Mouse (Mus musculus): ENCODE results near the gene Msx3. TPM values are rescaled to one million over a fixed set of nuclear protein-coding genes. Genes with fewer than 3 reads are reported as not detected.

The Msx3 gene
- polyA plus RNA-seq, 1 experiment = 4.0 TPM

DNA sequence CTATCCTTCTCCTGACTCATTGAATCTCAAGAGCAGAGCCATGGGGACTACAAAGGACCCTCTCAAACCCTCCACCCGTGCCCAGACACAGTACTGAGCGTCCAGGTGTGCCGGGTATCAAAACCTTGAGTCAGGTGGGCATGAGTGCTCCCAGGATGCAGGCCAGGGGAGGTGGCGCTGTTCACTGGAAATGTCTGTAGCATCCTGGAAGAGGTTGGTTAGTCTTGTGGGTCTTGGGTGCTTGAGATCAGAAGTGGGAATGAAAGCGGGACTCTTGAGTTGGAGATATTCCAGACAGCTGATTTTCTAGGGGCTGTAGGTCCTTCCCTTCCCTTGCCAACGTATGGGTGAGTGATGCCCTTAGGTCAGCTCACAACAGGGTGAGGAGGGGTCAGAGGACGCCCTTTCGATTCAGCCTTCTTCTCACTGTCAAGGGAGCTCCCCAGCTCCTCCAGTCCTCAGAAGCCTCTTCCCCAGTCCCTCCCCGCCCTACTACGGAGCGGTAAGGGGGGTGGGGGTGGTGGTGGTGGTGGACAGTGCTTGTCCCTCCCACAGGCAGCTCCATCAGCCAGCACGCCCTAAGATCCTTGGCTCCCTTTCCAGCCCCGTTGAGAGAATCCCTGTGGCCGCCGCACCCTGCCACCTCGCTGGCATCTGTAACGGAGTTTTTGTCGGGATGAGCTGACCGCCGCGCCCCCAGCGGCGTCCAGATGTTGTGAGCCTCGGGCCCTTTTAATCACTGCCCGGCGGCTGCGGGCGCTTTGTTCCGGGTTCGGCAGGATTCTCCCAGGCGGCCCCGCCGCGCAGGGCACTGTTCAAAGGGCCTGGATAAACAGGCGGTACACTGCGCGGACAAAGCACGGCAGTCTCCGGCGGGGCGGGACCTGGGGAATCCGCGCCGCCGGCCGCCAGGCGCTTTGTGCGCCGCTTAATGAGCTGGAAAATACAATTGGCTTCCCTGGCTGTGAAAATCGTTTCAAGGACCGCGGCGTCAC lies 8.8 kb upstream of the Msx3 start:
- peak; percentile 92 for DNase-seq (ENCODE audit: low read depth)
- TF ChIP-seq CTCF (IDR thresholded peaks at IDR 0.05; ENCODE audit: borderline replicate concordance, extremely low read depth, insufficient read depth, insufficient read length) (no peak), POLR2A (IDR thresholded peaks at IDR 0.05; ENCODE audit: borderline replicate concordance, extremely low read depth, insufficient read depth, insufficient read length, poor library complexity, severe bottlenecking) (peak; percentile 35; the same call in 1 of the 2 replicates)

DNA sequence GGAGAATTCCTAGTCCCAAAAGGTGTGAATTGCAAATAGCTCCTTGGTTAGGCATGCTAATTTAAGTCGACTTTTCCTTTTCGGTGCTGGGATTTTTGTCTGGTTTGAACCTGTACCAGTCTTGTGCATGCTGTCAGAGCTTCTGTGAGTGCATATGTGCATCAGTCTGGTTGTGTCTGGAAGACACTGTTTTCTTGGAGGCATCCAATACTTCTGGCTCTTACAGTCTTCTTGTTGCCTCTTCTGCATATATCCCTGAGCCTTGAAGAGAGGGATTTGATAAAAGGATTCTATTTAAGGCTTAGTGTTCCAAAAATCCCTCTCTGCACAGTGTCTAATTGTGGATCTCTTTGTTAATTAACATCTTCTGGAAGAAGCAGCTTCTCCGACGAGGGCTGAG lies 5.2 kb upstream of the Msx3 start:
- TF ChIP-seq CTCF (IDR thresholded peaks at IDR 0.05; ENCODE audit: borderline replicate concordance, extremely low read depth, insufficient read depth, insufficient read length) = no peak
- TF ChIP-seq POLR2A (IDR thresholded peaks at IDR 0.05; ENCODE audit: borderline replicate concordance, extremely low read depth, insufficient read depth, insufficient read length, poor library complexity, severe bottlenecking) = no peak
- DNase-seq (ENCODE audit: low read depth) = no peak

DNA sequence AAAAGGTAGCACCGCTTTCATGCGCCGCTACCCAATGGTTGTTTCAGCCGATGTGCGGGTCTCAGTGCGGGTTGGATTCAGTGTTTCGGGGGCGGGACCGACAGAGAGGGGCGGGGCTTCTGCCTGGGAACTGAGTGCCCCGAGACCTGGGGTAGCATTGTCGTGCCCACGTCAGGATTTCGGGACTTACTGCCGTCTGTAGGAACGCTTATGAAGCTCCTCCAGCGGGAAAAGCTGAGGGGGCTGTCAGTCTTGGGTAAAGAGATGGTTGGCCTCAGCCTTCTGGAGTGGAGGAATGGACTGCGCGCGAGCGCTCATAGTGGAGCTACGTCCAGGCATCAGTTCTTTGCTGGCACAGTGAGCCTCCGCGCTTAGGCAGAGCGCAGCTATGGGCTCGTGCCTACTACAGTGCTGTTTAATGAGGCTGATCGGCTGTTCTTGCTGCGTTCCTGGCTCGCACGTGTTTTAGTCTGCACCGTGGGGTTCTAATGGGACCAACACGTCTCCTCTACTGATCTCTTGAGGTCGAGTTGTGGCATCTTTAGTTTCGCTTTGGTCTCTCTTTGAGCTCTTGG lies 313 bp upstream of the Msx3 start:
- DNase-seq (ENCODE audit: low read depth) = peak; percentile 77
- TF ChIP-seq CTCF (IDR thresholded peaks at IDR 0.05; ENCODE audit: borderline replicate concordance, extremely low read depth, insufficient read depth, insufficient read length) (no peak), POLR2A (IDR thresholded peaks at IDR 0.05; ENCODE audit: borderline replicate concordance, extremely low read depth, insufficient read depth, insufficient read length, poor library complexity, severe bottlenecking) (no peak)

DNA sequence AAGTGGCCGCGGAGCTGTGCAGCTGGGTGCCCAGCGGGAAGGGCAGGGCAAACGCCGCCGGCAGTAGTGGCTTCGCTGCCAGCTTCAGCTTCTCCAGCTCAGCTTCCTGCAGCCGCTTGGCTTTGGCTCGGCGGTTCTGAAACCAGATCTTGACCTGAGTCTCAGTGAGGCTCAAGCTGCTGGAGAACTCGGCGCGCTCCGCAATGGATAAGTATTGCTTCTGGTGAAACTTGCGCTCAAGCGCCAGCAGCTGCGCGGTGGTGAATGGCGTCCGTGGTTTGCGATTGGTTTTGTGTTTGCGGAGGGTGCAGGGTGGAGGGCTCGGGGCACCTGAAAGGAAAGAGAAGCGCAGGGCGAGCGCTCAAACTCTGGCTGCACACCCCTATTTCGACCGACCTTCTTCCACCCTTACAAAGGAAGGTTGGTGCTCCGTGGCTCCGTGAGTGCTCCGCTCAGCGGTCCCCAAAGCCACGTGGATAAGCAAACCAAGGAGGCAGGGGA lies 1.0 kb downstream of the Msx3 start:
- peak; percentile 56 for DNase-seq (ENCODE audit: low read depth)
- no peak for TF ChIP-seq CTCF (IDR thresholded peaks at IDR 0.05; ENCODE audit: borderline replicate concordance, extremely low read depth, insufficient read depth, insufficient read length)
- no peak for TF ChIP-seq POLR2A (IDR thresholded peaks at IDR 0.05; ENCODE audit: borderline replicate concordance, extremely low read depth, insufficient read depth, insufficient read length, poor library complexity, severe bottlenecking)

DNA sequence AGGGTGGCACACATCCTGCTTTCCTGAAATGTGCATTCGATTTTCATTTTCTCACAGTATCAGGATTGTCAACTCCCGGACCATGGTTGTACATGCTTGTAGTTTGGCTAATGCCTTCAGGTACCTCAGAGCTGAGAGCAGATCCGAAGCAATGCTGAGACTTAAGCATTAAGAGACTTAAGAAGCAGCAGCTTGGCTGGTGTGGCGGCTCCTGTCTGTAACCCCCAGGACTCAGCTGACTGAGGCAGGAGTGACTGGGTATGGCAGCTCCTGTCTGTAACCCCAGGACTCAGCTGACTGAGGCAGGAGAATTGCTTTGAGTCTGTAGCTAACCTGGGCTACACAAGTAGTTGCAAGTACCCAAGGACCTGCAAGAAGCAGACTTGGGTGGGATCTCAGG lies 3.3 kb downstream of the Msx3 start:
- TF ChIP-seq CTCF (IDR thresholded peaks at IDR 0.05; ENCODE audit: borderline replicate concordance, extremely low read depth, insufficient read depth, insufficient read length) = no peak
- DNase-seq (ENCODE audit: low read depth) = no peak

DNA sequence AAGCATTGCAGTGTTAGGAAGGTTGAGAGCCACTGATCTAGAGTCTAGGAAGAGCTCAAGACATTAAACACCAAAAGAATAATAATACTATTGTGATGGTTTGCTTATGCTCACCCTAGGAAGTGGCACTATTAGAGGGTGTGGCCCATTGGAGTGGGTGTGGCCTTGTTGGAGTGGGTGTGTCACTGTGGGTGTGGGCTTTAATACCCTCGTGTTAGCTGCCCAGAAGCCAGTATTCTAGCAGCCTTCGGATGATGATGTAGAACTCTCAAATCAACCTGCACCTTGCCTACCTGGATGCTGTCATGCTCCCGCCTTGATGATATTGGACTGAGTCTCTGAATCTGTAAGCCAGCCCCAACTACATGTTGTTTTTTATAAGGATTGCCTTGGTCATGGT lies 6.2 kb downstream of the Msx3 start:
- DNase-seq (ENCODE audit: low read depth) = no peak

DNA sequence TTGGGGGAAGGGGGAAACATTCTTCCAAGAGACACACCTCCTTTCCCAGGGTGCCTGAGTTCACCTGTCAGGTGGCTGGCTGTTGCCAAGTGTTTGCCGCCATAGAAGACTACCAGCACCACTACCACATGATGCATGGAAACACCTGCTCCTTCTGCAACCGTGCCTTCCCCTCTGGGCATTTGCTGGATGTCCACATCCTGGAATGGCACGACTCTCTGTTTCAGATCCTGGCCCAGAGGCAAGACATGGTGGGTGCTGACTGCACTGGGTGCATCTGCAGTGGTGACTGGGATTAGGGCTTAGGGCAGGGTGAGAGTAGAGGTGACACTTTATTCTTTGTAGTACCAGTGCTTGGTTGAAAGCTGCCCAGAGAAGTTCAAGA lies 11.7 kb downstream of the Msx3 start:
- no peak for DNase-seq (ENCODE audit: low read depth)
- TF ChIP-seq POLR2A (IDR thresholded peaks at IDR 0.05; ENCODE audit: borderline replicate concordance, extremely low read depth, insufficient read depth, insufficient read length, poor library complexity, severe bottlenecking) = no peak
- TF ChIP-seq CTCF (IDR thresholded peaks at IDR 0.05; ENCODE audit: borderline replicate concordance, extremely low read depth, insufficient read depth, insufficient read length) = no peak

More for the DNA sequence above, 6.2 kb downstream of the Msx3 start:
- TF ChIP-seq CTCF (IDR thresholded peaks at IDR 0.05; ENCODE audit: borderline replicate concordance, extremely low read depth, insufficient read depth, insufficient read length) (no peak), POLR2A (IDR thresholded peaks at IDR 0.05; ENCODE audit: borderline replicate concordance, extremely low read depth, insufficient read depth, insufficient read length, poor library complexity, severe bottlenecking) (no peak)

DNA sequence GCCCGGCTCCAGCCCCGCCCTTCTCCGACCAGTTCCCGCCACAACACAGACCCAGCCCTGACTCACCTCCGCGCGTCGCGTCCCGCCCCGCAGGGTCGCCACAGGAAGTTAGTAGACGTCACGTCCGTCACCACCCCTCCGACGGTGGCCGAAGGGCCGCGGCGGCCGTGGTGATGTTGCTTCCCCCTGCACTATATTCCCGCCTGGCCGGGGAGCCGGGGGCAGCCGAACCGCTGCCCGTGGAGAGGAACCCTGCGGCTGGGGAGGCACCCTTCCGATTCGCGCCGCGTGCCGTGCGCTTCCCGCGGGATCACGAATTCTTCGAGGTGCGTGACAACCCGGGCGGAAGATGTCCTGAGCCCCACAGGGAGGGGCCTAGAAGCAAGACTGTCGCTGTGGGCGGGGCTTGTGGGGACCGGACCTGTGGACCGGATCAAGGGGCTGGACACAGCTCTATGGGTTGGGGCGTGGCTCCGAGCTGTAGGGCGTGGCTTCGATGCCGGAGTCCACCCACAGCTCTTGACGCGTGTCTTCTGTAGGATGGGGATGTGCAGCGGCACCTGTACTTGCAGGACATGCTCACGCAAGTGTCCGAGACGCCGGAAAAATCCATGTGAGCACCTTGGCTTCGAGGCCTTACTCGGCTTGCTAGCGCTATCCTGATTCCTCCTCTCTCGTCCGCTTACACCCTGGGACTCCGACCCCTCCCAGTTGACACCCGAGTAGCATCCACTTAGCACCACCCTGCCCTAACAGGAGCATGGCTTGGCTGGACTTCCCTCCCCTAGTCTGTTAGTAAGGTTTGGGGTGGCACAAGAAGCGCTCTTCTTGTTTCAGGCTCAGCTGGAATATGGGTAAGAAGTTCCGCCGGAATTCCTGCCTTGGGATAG lies 12.4 kb downstream of the Msx3 start, which contains the start of the genes Zfp511 and Tubgcp2:
TSS of gene Zfp511 (plus strand) at position 111 of the 890 bp plus-strand sequence.
TSS of gene Tubgcp2 (minus strand) at position 389 of the 890 bp plus-strand sequence.
- TF ChIP-seq POLR2A (IDR thresholded peaks at IDR 0.05; ENCODE audit: borderline replicate concordance, extremely low read depth, insufficient read depth, insufficient read length, poor library complexity, severe bottlenecking) = peak; percentile 75; the same call in 1 of the 2 replicates
- TF ChIP-seq CTCF (IDR thresholded peaks at IDR 0.05; ENCODE audit: borderline replicate concordance, extremely low read depth, insufficient read depth, insufficient read length) = no peak
- DNase-seq (ENCODE audit: low read depth) = peak; percentile 97

DNA sequence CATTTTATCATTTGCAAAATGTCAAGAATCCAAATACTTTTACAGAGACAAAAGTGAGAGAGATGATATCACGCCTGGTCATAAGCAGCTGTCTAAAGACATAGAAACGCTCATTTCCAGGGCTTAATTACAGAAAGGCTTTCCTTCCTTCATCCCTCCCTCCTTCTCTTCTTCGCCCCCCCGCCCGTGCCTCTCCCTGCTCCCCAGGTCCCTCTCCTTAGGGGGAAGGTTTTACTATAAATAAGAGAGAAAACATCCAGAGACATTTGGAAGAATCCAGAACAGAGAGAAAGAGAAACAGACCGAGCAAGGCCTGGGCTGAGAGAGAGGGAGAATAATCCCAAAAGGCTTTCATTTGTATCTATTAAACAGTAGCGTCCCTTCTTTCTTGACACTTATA lies 13.4 kb downstream of the Msx3 start:
- TF ChIP-seq CTCF (IDR thresholded peaks at IDR 0.05; ENCODE audit: borderline replicate concordance, extremely low read depth, insufficient read depth, insufficient read length) (no peak), POLR2A (IDR thresholded peaks at IDR 0.05; ENCODE audit: borderline replicate concordance, extremely low read depth, insufficient read depth, insufficient read length, poor library complexity, severe bottlenecking) (no peak)
- no peak for DNase-seq (ENCODE audit: low read depth)

DNA sequence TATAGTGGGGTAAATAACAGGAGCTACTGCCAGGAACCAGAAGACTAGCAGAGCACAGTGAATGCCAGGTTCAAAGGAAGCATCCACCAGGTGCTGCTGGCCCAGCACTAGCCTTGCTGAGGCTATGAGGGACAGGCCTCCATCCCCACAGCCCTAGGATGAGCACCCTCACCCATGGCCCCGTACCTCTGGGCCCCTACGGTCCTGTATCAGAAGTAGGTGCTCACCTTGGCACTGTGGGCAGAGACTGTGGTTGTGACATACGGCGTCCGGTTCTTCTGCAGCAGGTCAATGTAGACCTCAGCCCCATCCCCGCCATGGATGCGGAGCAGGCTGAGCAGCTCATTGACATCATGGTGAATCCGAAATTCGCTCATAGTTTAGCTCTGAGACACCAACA lies 15.5 kb downstream of the Msx3 start:
- DNase-seq (ENCODE audit: low read depth) = no peak

More for the DNA sequence above, 15.5 kb downstream of the Msx3 start:
- TF ChIP-seq POLR2A (IDR thresholded peaks at IDR 0.05; ENCODE audit: borderline replicate concordance, extremely low read depth, insufficient read depth, insufficient read length, poor library complexity, severe bottlenecking) = no peak
- no peak for TF ChIP-seq CTCF (IDR thresholded peaks at IDR 0.05; ENCODE audit: borderline replicate concordance, extremely low read depth, insufficient read depth, insufficient read length)

Data from brain, embryonic 14.5 days (tissue).